Mouse (Mus musculus) MEL (cell line): ENCODE measurements around the gene Rdh7. TPM values are rescaled to one million over a fixed set of nuclear protein-coding genes. Genes with fewer than 3 reads are reported as not detected.

Source experiments
- DNase-seq: peaks from one replicate; pipeline ENCODE4 v3.0.0; 2011; ENCODE audit warnings: low read depth, low spot score
- H3K27ac ChIP-seq: 2 replicates; pipeline ENCODE4 v1.5.1; 2012; ENCODE audit warnings: low read depth, mild to moderate bottlenecking, control low read depth, low read length, moderate library complexity; ENCODE audit not compliant: control insufficient read depth
- H3K27me3 ChIP-seq, 2 experiments: fragments of 150-350 bp in 1 of 2; sonication (generic) in 1 of 2; 2 replicates each; pipeline ENCODE4 v1.6.1; 2012; ENCODE audit warnings: low read length in 2 of 2, mild to moderate bottlenecking in 2 of 2, improper control_type of control experiment in 1 of 2, moderate library complexity in 1 of 2; ENCODE audit not compliant: insufficient read depth in 2 of 2, control insufficient read depth in 1 of 2
- H3K36me3 ChIP-seq, 2 experiments: 2 replicates each; pipeline ENCODE4 v1.6.1; 2012 to 2014; ENCODE audit warnings: low read length in 2 of 2, improper control_type of control experiment in 1 of 2, inconsistent platforms in 1 of 2, mild to moderate bottlenecking in 1 of 2; ENCODE audit not compliant: insufficient read depth in 2 of 2, control insufficient read depth in 1 of 2
- H3K4me1 ChIP-seq, 2 experiments: fragments of 150-350 bp in 1 of 2; sonication (generic) in 1 of 2; 2 replicates each; pipeline ENCODE4 v1.6.1; 2012; ENCODE audit warnings: low read length in 2 of 2, improper control_type of control experiment in 1 of 2, mild to moderate bottlenecking in 1 of 2; ENCODE audit not compliant: insufficient read depth in 2 of 2, control insufficient read depth in 1 of 2
- H3K4me3 ChIP-seq, 2 experiments: fragments of 150-350 bp in 1 of 2; sonication (generic) in 1 of 2; 2 replicates each; pipeline ENCODE4 v1.5.1; 2012; ENCODE audit warnings: low read depth in 2 of 2, low read length in 2 of 2, mild to moderate bottlenecking in 2 of 2, moderate library complexity in 2 of 2, control low read depth in 1 of 2, improper control_type of control experiment in 1 of 2; ENCODE audit not compliant: control insufficient read depth in 1 of 2, insufficient read depth in 1 of 2
- H3K79me2 ChIP-seq: 2 replicates; pipeline ENCODE4 v1.6.1; 2012; ENCODE audit warnings: mild to moderate bottlenecking, low read length, moderate library complexity; ENCODE audit not compliant: control insufficient read depth, poor library complexity, insufficient read depth
- H3K9ac ChIP-seq: 2 replicates; pipeline ENCODE4 v1.6.1; 2012; ENCODE audit warnings: low read depth, mild to moderate bottlenecking, control low read depth, low read length, moderate library complexity; ENCODE audit not compliant: control insufficient read depth, poor library complexity, severe bottlenecking
- H3K9me3 ChIP-seq: fragments of 150-350 bp; sonication (generic); replicated peaks from 2 replicates; pipeline ENCODE4 v1.6.1; 2012; ENCODE audit warnings: mild to moderate bottlenecking, low read length, improper control_type of control experiment, moderate library complexity; ENCODE audit not compliant: insufficient read depth
- CHD2 ChIP-seq: IDR thresholded peaks from 2 replicates; pipeline ENCODE4 v1.6.1; 2011; ENCODE audit warnings: low read length, improper control_type of control experiment
- E2F4 ChIP-seq: IDR thresholded peaks from 2 replicates; pipeline ENCODE4 v1.6.1; 2011; ENCODE audit warnings: low read depth, low read length, improper control_type of control experiment, borderline replicate concordance
- ELF1 ChIP-seq: IDR thresholded peaks from 2 replicates; pipeline ENCODE4 v1.6.1; 2014; ENCODE audit warnings: low read depth, mild to moderate bottlenecking, inconsistent platforms, low read length, improper control_type of control experiment, moderate library complexity
- EP300 ChIP-seq, 2 experiments: IDR thresholded peaks; 2 replicates each; pipeline ENCODE4 v1.6.1; 2011; ENCODE audit warnings: improper control_type of control experiment in 2 of 2, low read length in 2 of 2, low read depth in 1 of 2, mild to moderate bottlenecking in 1 of 2
- GABPA ChIP-seq: IDR thresholded peaks from 2 replicates; pipeline ENCODE4 v1.6.1; 2012; ENCODE audit warnings: low read depth, mild to moderate bottlenecking, inconsistent platforms, low read length, improper control_type of control experiment, moderate library complexity
- GATA1 ChIP-seq: IDR thresholded peaks from 2 replicates; pipeline ENCODE4 v1.6.1; 2011; ENCODE audit warnings: low read depth, low read length, improper control_type of control experiment
- KAT2A ChIP-seq: conservative IDR thresholded peaks from 2 replicates; pipeline ENCODE4 v1.6.1; 2012; ENCODE audit warnings: low read depth, low read length, improper control_type of control experiment, inconsistent platforms
- MAZ ChIP-seq: IDR thresholded peaks from 2 replicates; pipeline ENCODE4 v1.6.1; 2012; ENCODE audit warnings: low read depth, mild to moderate bottlenecking, inconsistent platforms, low read length, improper control_type of control experiment
- MXI1 ChIP-seq: IDR thresholded peaks from 2 replicates; pipeline ENCODE4 v1.6.1; 2011; ENCODE audit warnings: mild to moderate bottlenecking, low read depth, low read length, improper control_type of control experiment
- MYB ChIP-seq: IDR thresholded peaks from 2 replicates; pipeline ENCODE4 v1.6.1; 2011; ENCODE audit warnings: mild to moderate bottlenecking, low read depth, low read length, improper control_type of control experiment
- NELFE ChIP-seq: IDR thresholded peaks from 2 replicates; pipeline ENCODE4 v1.6.1; 2011; ENCODE audit warnings: low read depth, low read length, improper control_type of control experiment
- POLR2AphosphoS2 ChIP-seq: IDR thresholded peaks from 2 replicates; pipeline ENCODE4 v1.6.1; 2011; ENCODE audit warnings: low read length, improper control_type of control experiment
- POLR2AphosphoS5 ChIP-seq: IDR thresholded peaks from 2 replicates; pipeline ENCODE4 v1.6.1; 2012; ENCODE audit warnings: low read depth, borderline replicate concordance, mild to moderate bottlenecking, inconsistent platforms, low read length, moderate library complexity, mixed read lengths
- RAD21 ChIP-seq: IDR thresholded peaks from 2 replicates; pipeline ENCODE4 v1.6.1; 2011; ENCODE audit warnings: mild to moderate bottlenecking, low read depth, low read length, improper control_type of control experiment
- SIN3A ChIP-seq: IDR thresholded peaks from 2 replicates; pipeline ENCODE4 v1.6.1; 2012; ENCODE audit warnings: low read length, improper control_type of control experiment, inconsistent platforms
- SMC3 ChIP-seq: IDR thresholded peaks from 2 replicates; pipeline ENCODE4 v1.6.1; 2011; ENCODE audit warnings: low read depth, low read length, improper control_type of control experiment
- TAL1 ChIP-seq: IDR thresholded peaks from 2 replicates; pipeline ENCODE4 v1.6.1; 2012; ENCODE audit warnings: mild to moderate bottlenecking, inconsistent platforms, low read length, moderate library complexity, mixed read lengths
- TBP ChIP-seq: IDR thresholded peaks from 2 replicates; pipeline ENCODE4 v1.8.0; 2011; ENCODE audit warnings: low read depth, low read length, improper control_type of control experiment
- TCF12 ChIP-seq: IDR thresholded peaks from 2 replicates; pipeline ENCODE4 v1.6.1; 2014; ENCODE audit warnings: low read depth, mild to moderate bottlenecking, inconsistent platforms, low read length, improper control_type of control experiment, moderate library complexity
- ZC3H11A ChIP-seq: IDR thresholded peaks from 2 replicates; pipeline ENCODE4 v1.6.1; 2012; ENCODE audit warnings: low read depth, mild to moderate bottlenecking, inconsistent platforms, low read length, improper control_type of control experiment
- ZNF384 ChIP-seq: IDR thresholded peaks from 2 replicates; pipeline ENCODE4 v1.6.1; 2012; ENCODE audit warnings: low read depth, mild to moderate bottlenecking, inconsistent platforms, low read length, improper control_type of control experiment
- polyA plus RNA-seq, 2 experiments: library from polyadenylated mRNA; stranded (reverse) in 1 of 2; unstranded in 1 of 2; fragments of >175 nt in 1 of 2; fragments of >200 nt in 1 of 2; gene quantifications; 2 replicates each; pipeline versions ENCODE4 v1.2.1 to v1.2.4; 2012; ENCODE audit warnings: low replicate concordance in 2 of 2, low read depth in 1 of 2; ENCODE audit not compliant: insufficient read length in 2 of 2, insufficient read depth in 1 of 2, missing spikeins in 1 of 2
- total RNA-seq: library from RNA; depleted of rRNA; stranded (reverse); fragments of 300-350 nt; gene quantifications from 2 replicates; pipeline ENCODE4 v1.2.3, GENCODE M21; 2012

Gene Rdh7
- total and polyA plus RNA-seq, 3 experiments = not detected

GRCm38 (mm10) chr10:127891481-127891880 is 2.9 kb upstream of the Rdh7 start:
- Histone ChIP-seq H3K27me3 (peaks cover 10 to 13% of the 10 kb centered on the region in 2 experiments), H3K4me1 (no peaks in the 10 kb centered on the region)
- TF ChIP-seq ELF1 = no peak
- TF ChIP-seq KAT2A = no peak
- TF ChIP-seq POLR2AphosphoS5 = no peak
- no peak for TF ChIP-seq TAL1
- TF ChIP-seq MXI1 = no peak
- no peak for TF ChIP-seq POLR2AphosphoS2
- TF ChIP-seq ZNF384 = no peak
- no peak for TF ChIP-seq GATA1
- TF ChIP-seq CHD2 = no peak
- TF ChIP-seq MAZ = no peak
- no peak for TF ChIP-seq NELFE
- no peak for TF ChIP-seq E2F4
- no peak for TF ChIP-seq EP300 (IDR thresholded peaks at IDR 0.05; ENCODE audit: low read depth in 1 of 2, low read length in 2 of 2)
- no peak for TF ChIP-seq RAD21
- no peak for TF ChIP-seq GABPA

GRCm38 (mm10) chr10:127886971-127887370 is 1.6 kb downstream of the Rdh7 start:
- H3K36me3 ChIP-seq = no peaks in the 10 kb centered on the region
- no peaks in the 10 kb centered on the region for H3K79me2 ChIP-seq
- H3K27ac ChIP-seq = no peak overlapping the region
- no peak for DNase-seq
- H3K27me3 ChIP-seq = peaks cover 5 to 7% of the 10 kb centered on the region in 2 experiments
- H3K9ac ChIP-seq = no peak overlapping the region
- no peak for TF ChIP-seq SMC3
- TF ChIP-seq POLR2AphosphoS2 = no peak
- TF ChIP-seq GATA1 = no peak
- no peak for TF ChIP-seq ZNF384
- no peak for TF ChIP-seq TCF12
- TF ChIP-seq NELFE = no peak
- no peak for TF ChIP-seq TBP
- TF ChIP-seq EP300 (IDR thresholded peaks at IDR 0.05; ENCODE audit: low read depth in 1 of 2, low read length in 2 of 2) = no peak
- TF ChIP-seq MAZ = no peak
- no peak for TF ChIP-seq MYB
- TF ChIP-seq SIN3A = no peak
- no peak for TF ChIP-seq ZC3H11A
- H3K4me3 ChIP-seq = no peak overlapping the region
- H3K9me3 ChIP-seq = no peaks in the 10 kb centered on the region
- H3K4me1 ChIP-seq = no peaks in the 10 kb centered on the region

More at GRCm38 (mm10) chr10:127891481-127891880, 2.9 kb upstream of the Rdh7 start:
- no peak for DNase-seq
- no peak overlapping the region for H3K9ac ChIP-seq
- no peaks in the 10 kb centered on the region for H3K36me3 ChIP-seq
- H3K27ac ChIP-seq = no peak overlapping the region
- H3K4me3 ChIP-seq = no peak overlapping the region
- no peaks in the 10 kb centered on the region for H3K79me2 ChIP-seq
- no peaks in the 10 kb centered on the region for H3K9me3 ChIP-seq
